Mouse (Mus musculus): ENCODE measurements around the gene Gtsf2. TPM values are rescaled to one million over a fixed set of nuclear protein-coding genes. Genes with fewer than 3 reads are reported as not detected.
A peak's percentile ranks its signal among the peaks of the same experiment; 100 is the strongest.

The Gtsf2 gene
- polyA plus RNA-seq (2014; fragmentation: Nextera tagmentation; extraction: Ambion mirVana), result not detected in 2 replicates

DNA sequence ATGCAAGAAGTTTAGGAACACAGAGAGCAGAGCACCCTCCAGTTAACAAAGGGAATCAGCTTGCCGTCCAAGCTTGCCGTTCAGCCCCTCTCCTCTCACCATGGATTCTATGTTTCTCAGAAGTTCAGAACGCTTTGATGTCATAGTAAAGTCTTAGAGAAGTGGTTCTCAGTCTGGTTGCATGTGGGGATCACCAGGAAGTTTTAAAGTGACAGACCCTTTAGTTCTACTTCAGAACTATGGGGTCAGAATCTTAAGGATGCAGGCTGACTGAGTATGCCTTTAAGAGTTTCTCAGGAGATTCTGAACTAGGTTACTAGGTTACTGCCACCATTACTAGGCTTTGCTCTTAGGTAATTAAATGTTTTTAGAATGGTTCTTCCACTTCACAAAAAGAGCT is at the start of gene Gtsf2:
Gene Gtsf2, minus strand, starts transcription at position 101 of the 400 bp plus-strand sequence.
- Histone ChIP-seq H3K27me3 (replicated peaks; ENCODE audit: control insufficient read depth, insufficient read depth, low read length) (no peaks in the 10 kb centered on the region), H3K4me3 (ENCODE audit: low read depth, low read length) (no peak within 1 kb of the TSS), H3K9me3 (ENCODE audit: control insufficient read depth, low read length) (no peaks in the 10 kb centered on the region), H3K27ac (ENCODE audit: low read depth) (no peak within 1 kb of the TSS), H3K4me2 (ENCODE audit: low read length) (no peak within 1 kb of the TSS), H3K36me3 (ENCODE audit: control insufficient read depth, insufficient read depth, low read length) (no peaks in the 10 kb centered on the region), H3K4me1 (replicated peaks; ENCODE audit: control insufficient read depth, insufficient read depth, low read length) (no peaks in the 10 kb centered on the region), H3K9ac (ENCODE audit: low read length) (no peak within 1 kb of the TSS)
- DNase-seq (ENCODE audit: low spot score) (no peak), ATAC-seq (replicated peaks; ENCODE audit: low FRiP score, low TSS enrichment, low read depth) (no peak)
- 43% methylated on average over 3 of the region's 3 CpGs for WGBS

DNA sequence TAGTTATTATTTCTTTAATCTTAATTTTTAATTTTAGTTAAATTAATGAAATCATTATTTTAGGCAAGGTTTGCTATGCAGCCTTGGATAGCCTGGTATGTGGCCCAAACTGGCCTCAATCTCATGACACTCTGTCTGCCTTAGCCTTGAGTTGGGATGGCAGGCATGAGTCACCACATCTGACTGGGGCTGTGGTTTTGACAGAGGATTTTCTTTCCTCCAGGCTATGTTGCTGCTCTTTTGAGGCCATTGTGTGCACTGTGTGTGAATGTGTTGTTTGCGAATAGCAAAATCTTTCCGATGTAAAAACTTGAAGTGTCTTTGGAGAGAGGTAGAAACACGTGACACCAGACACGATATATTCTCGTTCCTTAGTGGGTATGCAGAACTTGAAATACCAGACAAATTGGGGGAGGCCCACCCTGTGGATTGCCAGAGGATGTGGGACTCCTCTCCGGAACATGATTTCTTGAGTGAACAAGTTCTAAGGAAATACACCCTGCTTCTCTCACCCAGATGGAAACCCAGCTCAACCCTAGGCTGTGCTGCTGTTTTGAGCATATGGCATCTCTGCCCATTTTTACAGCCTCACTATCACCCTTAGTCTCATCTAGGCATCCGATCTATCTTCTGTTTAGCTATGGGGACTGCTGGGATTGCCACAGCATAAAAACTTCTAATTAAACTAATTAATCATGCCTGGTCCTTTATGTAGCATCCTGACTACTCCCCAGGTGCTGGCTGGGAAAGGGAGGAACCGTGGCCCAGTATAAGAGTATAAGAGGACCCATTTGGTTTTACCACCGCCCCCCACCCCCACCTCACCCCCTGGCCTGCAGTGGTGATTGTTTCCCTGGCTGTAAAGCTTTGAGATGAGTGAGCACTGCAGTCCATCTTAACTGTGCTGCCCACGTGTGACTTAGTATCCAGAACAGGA is 48.2 kb upstream of the Gtsf2 start:
- no peak overlapping the region for H3K4me2 ChIP-seq (ENCODE audit: low read length)
- H3K27ac ChIP-seq (ENCODE audit: low read depth), result no peak overlapping the region
- 62% methylated on average over 10 of the region's 10 CpGs for WGBS
- H3K4me1 ChIP-seq (replicated peaks; ENCODE audit: control insufficient read depth, insufficient read depth, low read length), result no peaks in the 10 kb centered on the region
- peaks cover 5% of the 10 kb centered on the region for H3K27me3 ChIP-seq (replicated peaks; ENCODE audit: control insufficient read depth, insufficient read depth, low read length)
- no peaks in the 10 kb centered on the region for H3K36me3 ChIP-seq (ENCODE audit: control insufficient read depth, insufficient read depth, low read length)
- H3K4me3 ChIP-seq (ENCODE audit: low read depth, low read length), result no peak overlapping the region
- DNase-seq (ENCODE audit: low spot score) (no peak), ATAC-seq (replicated peaks; ENCODE audit: low FRiP score, low TSS enrichment, low read depth) (no peak)
- no peak overlapping the region for H3K9ac ChIP-seq (ENCODE audit: low read length)
- H3K9me3 ChIP-seq (ENCODE audit: control insufficient read depth, low read length), result no peaks in the 10 kb centered on the region

DNA sequence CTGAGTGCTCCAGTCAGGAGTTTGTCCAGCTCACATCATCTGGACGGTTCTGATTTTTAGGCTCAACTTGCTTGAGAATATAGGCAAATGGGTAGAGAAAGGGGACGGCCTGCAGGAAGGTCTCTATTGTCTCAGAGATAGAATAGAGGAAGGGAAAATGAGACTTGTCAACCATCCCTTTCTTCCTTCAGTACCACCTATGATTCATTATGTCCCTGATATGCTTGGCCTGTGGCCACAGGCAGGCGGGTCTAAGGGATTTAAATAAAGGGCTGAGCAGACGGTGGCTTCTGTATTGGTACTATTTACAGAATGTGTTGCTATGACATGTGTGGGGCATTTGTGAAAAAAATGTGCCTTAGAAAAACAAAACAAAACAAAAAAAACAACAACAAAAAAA is 40.1 kb upstream of the Gtsf2 start:
- H3K4me2 ChIP-seq (ENCODE audit: low read length), result no peak overlapping the region
- 66% methylated on average over 4 of the region's 4 CpGs for WGBS
- H3K36me3 ChIP-seq (ENCODE audit: control insufficient read depth, insufficient read depth, low read length), result no peaks in the 10 kb centered on the region

DNA sequence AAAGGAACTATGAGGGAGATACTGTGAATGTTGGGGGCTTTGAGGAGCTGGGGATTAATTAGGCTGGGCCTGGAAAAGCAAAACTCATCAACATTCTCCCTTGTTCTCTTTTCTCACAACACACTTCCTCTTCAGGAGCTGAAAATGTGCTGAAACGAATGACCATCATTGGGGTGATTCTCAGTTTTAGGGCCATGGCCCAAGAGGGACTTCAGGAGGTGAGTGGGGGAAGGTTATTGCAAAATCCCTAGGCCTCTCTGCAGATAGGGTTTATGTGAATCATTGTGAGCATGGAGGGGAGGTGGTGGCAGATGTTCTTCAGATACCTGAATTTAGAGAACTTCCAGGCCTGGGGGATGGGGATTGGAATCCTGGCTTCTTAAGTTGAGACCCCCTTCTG is 38.4 kb upstream of the Gtsf2 start:
- Histone ChIP-seq H3K27me3 (replicated peaks; ENCODE audit: control insufficient read depth, insufficient read depth, low read length) (no peaks in the 10 kb centered on the region), H3K4me3 (ENCODE audit: low read depth, low read length) (no peak overlapping the region), H3K27ac (ENCODE audit: low read depth) (no peak overlapping the region), H3K36me3 (ENCODE audit: control insufficient read depth, insufficient read depth, low read length) (no peaks in the 10 kb centered on the region), H3K4me1 (replicated peaks; ENCODE audit: control insufficient read depth, insufficient read depth, low read length) (no peaks in the 10 kb centered on the region), H3K9me3 (ENCODE audit: control insufficient read depth, low read length) (no peaks in the 10 kb centered on the region), H3K9ac (ENCODE audit: low read length) (no peak overlapping the region), H3K4me2 (ENCODE audit: low read length) (no peak overlapping the region)
- 59% methylated on average over 1 of the region's 1 CpGs for WGBS
- DNase-seq (ENCODE audit: low spot score) (no peak), ATAC-seq (replicated peaks; ENCODE audit: low FRiP score, low TSS enrichment, low read depth) (no peak)

More for the DNA sequence above, 40.1 kb upstream of the Gtsf2 start:
- Histone ChIP-seq H3K9ac (ENCODE audit: low read length) (no peak overlapping the region), H3K9me3 (ENCODE audit: control insufficient read depth, low read length) (no peaks in the 10 kb centered on the region), H3K27me3 (replicated peaks; ENCODE audit: control insufficient read depth, insufficient read depth, low read length) (no peaks in the 10 kb centered on the region), H3K4me3 (ENCODE audit: low read depth, low read length) (no peak overlapping the region), H3K4me1 (replicated peaks; ENCODE audit: control insufficient read depth, insufficient read depth, low read length) (no peaks in the 10 kb centered on the region), H3K27ac (ENCODE audit: low read depth) (no peak overlapping the region)
- no peak for ATAC-seq (replicated peaks; ENCODE audit: low FRiP score, low TSS enrichment, low read depth)
- no peak for DNase-seq (ENCODE audit: low spot score)

DNA sequence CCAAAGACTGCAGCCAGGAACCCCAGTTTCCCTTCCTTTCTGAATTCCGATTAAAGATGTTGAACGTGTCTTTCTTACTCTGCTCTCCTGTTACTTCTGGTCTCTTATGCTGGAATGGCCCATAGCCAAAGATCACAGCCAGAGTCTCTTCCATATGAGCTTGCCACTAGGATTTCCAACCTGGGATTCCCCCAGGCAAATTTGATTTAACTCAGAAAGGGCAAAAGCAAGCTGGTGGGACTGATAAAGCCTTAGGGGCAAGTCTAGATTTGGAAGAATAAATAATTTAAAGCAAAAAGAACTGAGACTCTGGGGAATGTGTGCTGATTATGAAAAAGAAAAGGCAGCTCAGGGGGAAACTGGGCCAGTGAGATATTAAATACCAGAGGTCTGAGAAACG is 36.8 kb upstream of the Gtsf2 start:
- Histone ChIP-seq H3K36me3 (ENCODE audit: control insufficient read depth, insufficient read depth, low read length) (no peaks in the 10 kb centered on the region), H3K4me1 (replicated peaks; ENCODE audit: control insufficient read depth, insufficient read depth, low read length) (no peaks in the 10 kb centered on the region), H3K27me3 (replicated peaks; ENCODE audit: control insufficient read depth, insufficient read depth, low read length) (no peaks in the 10 kb centered on the region), H3K9me3 (ENCODE audit: control insufficient read depth, low read length) (no peaks in the 10 kb centered on the region), H3K27ac (ENCODE audit: low read depth) (no peak overlapping the region), H3K9ac (ENCODE audit: low read length) (no peak overlapping the region), H3K4me2 (ENCODE audit: low read length) (no peak overlapping the region), H3K4me3 (ENCODE audit: low read depth, low read length) (no peak overlapping the region)
- no peak for ATAC-seq (replicated peaks; ENCODE audit: low FRiP score, low TSS enrichment, low read depth)
- DNase-seq (ENCODE audit: low spot score), result no peak
- 58% methylated on average over 3 of the region's 3 CpGs for WGBS

DNA sequence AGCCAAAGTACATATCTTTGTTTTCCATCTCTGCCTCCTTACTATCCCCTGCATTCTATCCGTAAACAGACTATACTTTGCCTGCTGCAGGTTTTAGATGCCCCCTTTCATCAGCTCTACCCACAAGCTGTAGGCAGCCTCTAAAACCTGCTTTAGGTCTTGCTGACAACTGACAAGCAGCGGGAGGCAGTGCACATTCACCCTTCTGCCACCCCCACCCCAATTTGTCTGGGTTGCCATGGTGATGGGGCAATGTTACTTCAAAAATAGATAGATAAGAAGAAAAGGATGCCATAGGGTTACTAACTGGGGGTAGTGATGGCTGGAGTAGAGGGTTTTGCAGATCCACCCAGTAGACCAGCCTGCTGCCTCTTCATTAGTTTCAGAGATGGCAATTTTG is 36.2 kb upstream of the Gtsf2 start:
- ATAC-seq (replicated peaks; ENCODE audit: low FRiP score, low TSS enrichment, low read depth) (no peak), DNase-seq (ENCODE audit: low spot score) (no peak)
- Histone ChIP-seq H3K27me3 (replicated peaks; ENCODE audit: control insufficient read depth, insufficient read depth, low read length) (no peaks in the 10 kb centered on the region), H3K36me3 (ENCODE audit: control insufficient read depth, insufficient read depth, low read length) (no peaks in the 10 kb centered on the region), H3K4me3 (ENCODE audit: low read depth, low read length) (no peak overlapping the region), H3K9me3 (ENCODE audit: control insufficient read depth, low read length) (no peaks in the 10 kb centered on the region), H3K27ac (ENCODE audit: low read depth) (no peak overlapping the region), H3K4me1 (replicated peaks; ENCODE audit: control insufficient read depth, insufficient read depth, low read length) (no peaks in the 10 kb centered on the region), H3K9ac (ENCODE audit: low read length) (no peak overlapping the region), H3K4me2 (ENCODE audit: low read length) (no peak overlapping the region)
- WGBS, result 45% methylated on average over 2 of the region's 2 CpGs

DNA sequence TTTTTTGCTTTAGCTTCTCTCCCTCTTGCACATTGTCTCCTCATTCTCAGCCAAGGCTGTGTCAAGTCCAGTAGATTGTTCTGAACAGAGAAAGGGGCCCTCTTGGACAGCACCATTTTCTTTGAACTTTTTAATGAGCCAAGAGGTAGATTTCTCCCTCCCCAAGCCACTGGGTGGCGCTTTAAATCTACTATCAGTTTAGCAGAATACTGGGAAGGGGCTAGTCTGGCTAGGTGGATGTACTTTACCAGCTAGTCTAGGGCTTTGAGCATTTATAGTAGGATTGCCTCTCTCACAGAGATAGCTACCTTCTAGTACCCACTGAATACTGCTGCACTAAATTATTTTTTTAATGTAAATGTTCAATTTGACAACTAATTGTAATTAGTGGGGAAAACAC is 34.2 kb upstream of the Gtsf2 start:
- Histone ChIP-seq H3K4me3 (ENCODE audit: low read depth, low read length) (no peak overlapping the region), H3K4me1 (replicated peaks; ENCODE audit: control insufficient read depth, insufficient read depth, low read length) (no peaks in the 10 kb centered on the region), H3K9ac (ENCODE audit: low read length) (no peak overlapping the region), H3K9me3 (ENCODE audit: control insufficient read depth, low read length) (no peaks in the 10 kb centered on the region), H3K27ac (ENCODE audit: low read depth) (no peak overlapping the region), H3K27me3 (replicated peaks; ENCODE audit: control insufficient read depth, insufficient read depth, low read length) (no peaks in the 10 kb centered on the region), H3K4me2 (ENCODE audit: low read length) (no peak overlapping the region), H3K36me3 (ENCODE audit: control insufficient read depth, insufficient read depth, low read length) (no peaks in the 10 kb centered on the region)
- DNase-seq (ENCODE audit: low spot score) (no peak), ATAC-seq (replicated peaks; ENCODE audit: low FRiP score, low TSS enrichment, low read depth) (no peak)
- WGBS, result 0% methylated on average over 1 of the region's 1 CpGs

DNA sequence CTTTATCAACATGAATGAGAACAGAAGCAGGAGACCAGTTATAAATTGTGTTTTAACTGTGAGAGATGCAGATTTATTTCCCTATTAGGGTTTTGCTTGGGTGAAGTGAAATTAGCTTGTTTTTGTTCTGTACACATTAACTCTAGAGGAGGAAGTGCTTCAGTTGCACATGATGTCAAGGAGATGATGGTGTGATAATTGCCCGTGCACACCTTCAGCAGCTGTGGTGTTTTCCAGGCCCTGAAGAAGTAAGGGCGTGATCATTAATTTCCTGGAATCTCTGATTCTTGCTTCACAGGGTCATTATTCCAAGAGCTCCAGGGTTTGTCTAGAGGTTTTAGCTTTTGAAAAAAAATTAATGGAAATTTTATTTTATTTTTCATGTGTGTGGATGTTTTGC is 31.9 kb upstream of the Gtsf2 start:
- Histone ChIP-seq H3K36me3 (ENCODE audit: control insufficient read depth, insufficient read depth, low read length) (no peaks in the 10 kb centered on the region), H3K4me3 (ENCODE audit: low read depth, low read length) (no peak overlapping the region), H3K9ac (ENCODE audit: low read length) (no peak overlapping the region), H3K27me3 (replicated peaks; ENCODE audit: control insufficient read depth, insufficient read depth, low read length) (no peaks in the 10 kb centered on the region), H3K27ac (ENCODE audit: low read depth) (no peak overlapping the region), H3K4me2 (ENCODE audit: low read length) (no peak overlapping the region), H3K9me3 (ENCODE audit: control insufficient read depth, low read length) (no peaks in the 10 kb centered on the region), H3K4me1 (replicated peaks; ENCODE audit: control insufficient read depth, insufficient read depth, low read length) (no peaks in the 10 kb centered on the region)
- no peak for DNase-seq (ENCODE audit: low spot score)
- WGBS, result 71% methylated on average over 2 of the region's 2 CpGs
- ATAC-seq (replicated peaks; ENCODE audit: low FRiP score, low TSS enrichment, low read depth), result no peak; the same call in 1 of the 2 replicates

DNA sequence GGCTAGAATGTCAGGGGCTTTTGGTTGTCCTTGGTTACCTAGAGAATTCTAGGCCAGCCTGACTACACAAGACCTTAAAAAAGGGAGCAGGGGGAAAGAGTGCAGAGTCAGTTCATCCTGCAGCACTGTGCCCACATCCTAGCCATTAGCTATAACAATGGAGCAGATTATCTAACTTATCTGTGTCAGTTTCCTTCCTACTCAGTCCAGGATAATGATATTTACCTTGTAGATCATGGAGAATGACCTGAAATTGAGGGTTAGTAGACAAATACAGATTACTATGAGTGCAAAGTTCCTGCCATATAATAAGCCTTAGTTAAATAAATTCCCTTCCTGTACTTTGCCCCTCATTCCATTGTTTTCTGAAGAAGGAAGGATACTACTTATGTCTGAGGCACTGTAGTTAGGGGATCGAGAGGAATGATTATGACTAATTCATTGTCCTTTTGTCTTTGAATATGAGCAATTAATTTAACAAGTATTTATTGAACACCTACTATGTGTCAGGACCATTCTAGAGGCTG is 30.9 kb upstream of the Gtsf2 start:
- Histone ChIP-seq H3K4me2 (ENCODE audit: low read length) (no peak overlapping the region), H3K27ac (ENCODE audit: low read depth) (no peak overlapping the region), H3K9me3 (ENCODE audit: control insufficient read depth, low read length) (no peaks in the 10 kb centered on the region), H3K4me1 (replicated peaks; ENCODE audit: control insufficient read depth, insufficient read depth, low read length) (no peaks in the 10 kb centered on the region), H3K9ac (ENCODE audit: low read length) (no peak overlapping the region), H3K4me3 (ENCODE audit: low read depth, low read length) (no peak overlapping the region), H3K27me3 (replicated peaks; ENCODE audit: control insufficient read depth, insufficient read depth, low read length) (no peaks in the 10 kb centered on the region), H3K36me3 (ENCODE audit: control insufficient read depth, insufficient read depth, low read length) (no peaks in the 10 kb centered on the region)
- DNase-seq (ENCODE audit: low spot score), result no peak
- peak; percentile 82 for ATAC-seq (replicated peaks; ENCODE audit: low FRiP score, low TSS enrichment, low read depth)
- 67% methylated on average over 1 of the region's 1 CpGs for WGBS

Measured in intestine, embryonic 14.5 days (tissue).